Mouse (Mus musculus) lung, embryonic 14.5 days (tissue): Measurements from ENCODE around the gene Stpg1. TPM values are rescaled to one million over a fixed set of nuclear protein-coding genes. Genes with fewer than 3 reads are reported as not detected.
A peak's percentile ranks its signal among the peaks of the same experiment; 100 is the strongest.

Source experiments
- ATAC-seq: fragments of 200-750 bp; cut with Nextera tagmentation; 2 replicates; pipeline ENCODE4 v1.8.0; 2017; ENCODE audit warnings: mild to moderate bottlenecking, moderate TSS enrichment, moderate library complexity; ENCODE audit not compliant: insufficient read depth
- DNase-seq: peaks from one replicate; pipeline ENCODE4 v3.0.0-alpha.2; 2015
- H3K27ac ChIP-seq: fragments of 300-500 bp; sonication (generic); 2 replicates; pipeline ENCODE4 v1.5.1; 2014; ENCODE audit warnings: low read depth, mild to moderate bottlenecking, moderate library complexity
- H3K27me3 ChIP-seq: fragments of 300-500 bp; sonication (generic); 2 replicates; pipeline ENCODE4 v1.6.1; 2014; ENCODE audit warnings: low read length, control low read depth; ENCODE audit not compliant: insufficient read depth
- H3K36me3 ChIP-seq: fragments of 300-500 bp; sonication (generic); 2 replicates; pipeline ENCODE4 v1.6.1; 2014; ENCODE audit warnings: control low read depth; ENCODE audit not compliant: insufficient read depth
- H3K4me1 ChIP-seq: fragments of 300-500 bp; sonication (generic); 2 replicates; pipeline ENCODE4 v1.6.1; 2014; ENCODE audit warnings: antibody characterized with exemption, control low read depth; ENCODE audit not compliant: insufficient read depth
- H3K4me2 ChIP-seq: fragments of 300-500 bp; sonication (generic); 2 replicates; pipeline ENCODE4 v1.6.1; 2014; ENCODE audit warnings: mild to moderate bottlenecking
- H3K4me3 ChIP-seq: fragments of 300-500 bp; sonication (generic); 2 replicates; pipeline ENCODE4 v1.5.1; 2014; ENCODE audit warnings: low read depth, low read length
- H3K9ac ChIP-seq: fragments of 300-500 bp; sonication (generic); 2 replicates; pipeline ENCODE4 v1.6.1; 2014
- H3K9me3 ChIP-seq: fragments of 300-500 bp; sonication (generic); 2 replicates; pipeline ENCODE4 v1.6.1; 2016; ENCODE audit warnings: low read depth, low read length, control low read depth
- CTCF ChIP-seq: IDR thresholded peaks from 2 replicates; pipeline ENCODE4 v1.5.1; 2016; ENCODE audit warnings: antibody characterized with exemption, low read depth
- WGBS: fragments of 180-500 bp; shearing (Covaris S2); extraction: QIAGEN DNeasy Blood & Tissue Kit; methylation state at CpG from one replicate; pipeline ENCODE4 v1.1.7; 2014; 5-methylcytosine and 5-hydroxymethylcytosine counted together
- polyA plus RNA-seq: library from polyadenylated mRNA; unstranded; fragments of >200 nt; fragmentation: Nextera tagmentation; extraction: Ambion mirVana; gene quantifications from 2 replicates; pipeline ENCODE4 v1.2.1, GENCODE M21; 2014

The Stpg1 gene
- polyA plus RNA-seq, 1 experiment from 2014 or later: 0.29 TPM

DNA sequence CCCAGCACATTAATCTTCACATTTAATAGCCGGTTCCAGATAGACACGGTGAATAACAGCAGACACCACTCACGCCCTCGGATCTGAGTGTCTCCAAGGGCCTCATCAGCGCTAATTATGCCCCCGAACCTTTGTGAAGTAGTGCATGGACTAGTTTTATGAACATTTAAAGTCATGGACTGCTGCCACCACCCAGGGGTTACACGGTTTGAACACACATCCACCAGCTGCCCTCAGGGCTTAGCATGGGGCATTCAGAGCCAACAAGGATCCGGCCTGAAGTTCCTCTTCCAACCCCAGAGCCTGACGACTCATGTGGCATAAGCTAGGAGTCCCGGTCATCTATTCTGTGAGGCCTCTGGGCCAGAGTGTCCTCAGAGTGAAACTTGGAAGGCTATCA lies 9.5 kb upstream of the Stpg1 start:
- H3K9ac ChIP-seq: no peak overlapping the region
- no peak overlapping the region for H3K27ac ChIP-seq
- ATAC-seq (no peak), DNase-seq (no peak)
- H3K36me3 ChIP-seq: no peaks in the 10 kb centered on the region; the same call in 1 of the 2 replicates
- TF ChIP-seq CTCF: no peak
- no peaks in the 10 kb centered on the region for H3K4me1 ChIP-seq
- no peaks in the 10 kb centered on the region for H3K9me3 ChIP-seq
- H3K4me3 ChIP-seq: no peak overlapping the region
- no peaks in the 10 kb centered on the region for H3K27me3 ChIP-seq
- 55% methylated on average over 10 of the region's 10 CpGs for WGBS
- H3K4me2 ChIP-seq: no peak overlapping the region

GRCm38 (mm10) chr4:135486352-135486751 lies 8.2 kb upstream of the Stpg1 start:
- TF ChIP-seq CTCF: no peak
- no peak overlapping the region for H3K9ac ChIP-seq
- H3K4me3 ChIP-seq: no peak overlapping the region
- DNase-seq: no peak
- no peak overlapping the region for H3K4me2 ChIP-seq
- no peaks in the 10 kb centered on the region for H3K27me3 ChIP-seq
- H3K9me3 ChIP-seq: no peaks in the 10 kb centered on the region
- 87% methylated on average over 11 of the region's 11 CpGs for WGBS
- no peaks in the 10 kb centered on the region; the same call in 1 of the 2 replicates for H3K36me3 ChIP-seq
- no peaks in the 10 kb centered on the region for H3K4me1 ChIP-seq
- ATAC-seq: no peak
- H3K27ac ChIP-seq: no peak overlapping the region

GRCm38 (mm10) chr4:135489256-135489655 lies 5.3 kb upstream of the Stpg1 start:
- Histone ChIP-seq H3K4me2 (no peak overlapping the region), H3K9ac (no peak overlapping the region), H3K36me3 (no peaks in the 10 kb centered on the region; the same call in 1 of the 2 replicates), H3K27me3 (no peaks in the 10 kb centered on the region), H3K4me1 (no peaks in the 10 kb centered on the region), H3K9me3 (no peaks in the 10 kb centered on the region), H3K4me3 (no peak overlapping the region), H3K27ac (no peak overlapping the region)
- ATAC-seq (no peak), DNase-seq (no peak)
- no peak for TF ChIP-seq CTCF
- 83% methylated on average over 7 of the region's 7 CpGs for WGBS

GRCm38 (mm10) chr4:135493271-135493670 lies 1.3 kb upstream of the Stpg1 start:
- no peak for TF ChIP-seq CTCF
- no peak overlapping the region; the same call in 1 of the 2 replicates for H3K9ac ChIP-seq
- H3K27ac ChIP-seq: 0 out of 2 replicates have a peak overlapping the region, but pooled peaks have one; percentile 25

GRCm38 (mm10) chr4:135493691-135494520 lies 684 bp upstream of the Stpg1 start:
- 2% methylated on average over 33 of the region's 33 CpGs for WGBS
- peak overlapping the region; percentile 65 for H3K4me3 ChIP-seq
- H3K27me3 ChIP-seq: no peaks in the 10 kb centered on the region
- H3K36me3 ChIP-seq: no peaks in the 10 kb centered on the region; the same call in 1 of the 2 replicates
- H3K4me2 ChIP-seq: peak overlapping the region; percentile 95
- H3K27ac ChIP-seq: peak overlapping the region; percentile 45; the same call in 1 of the 2 replicates
- no peaks in the 10 kb centered on the region for H3K9me3 ChIP-seq
- peak; percentile 44 for TF ChIP-seq CTCF
- peak overlapping the region; percentile 50 for H3K9ac ChIP-seq
- H3K4me1 ChIP-seq: no peaks in the 10 kb centered on the region
- ATAC-seq (no peak), DNase-seq (peak; percentile 78)

More at GRCm38 (mm10) chr4:135493271-135493670, 1.3 kb upstream of the Stpg1 start:
- Histone ChIP-seq H3K4me1 (no peaks in the 10 kb centered on the region), H3K4me2 (peak overlapping the region; percentile 95), H3K9me3 (no peaks in the 10 kb centered on the region), H3K27me3 (no peaks in the 10 kb centered on the region), H3K36me3 (no peaks in the 10 kb centered on the region; the same call in 1 of the 2 replicates), H3K4me3 (peak overlapping the region; percentile 65)
- DNase-seq (no peak), ATAC-seq (no peak)
- 45% methylated on average over 4 of the region's 4 CpGs for WGBS

DNA sequence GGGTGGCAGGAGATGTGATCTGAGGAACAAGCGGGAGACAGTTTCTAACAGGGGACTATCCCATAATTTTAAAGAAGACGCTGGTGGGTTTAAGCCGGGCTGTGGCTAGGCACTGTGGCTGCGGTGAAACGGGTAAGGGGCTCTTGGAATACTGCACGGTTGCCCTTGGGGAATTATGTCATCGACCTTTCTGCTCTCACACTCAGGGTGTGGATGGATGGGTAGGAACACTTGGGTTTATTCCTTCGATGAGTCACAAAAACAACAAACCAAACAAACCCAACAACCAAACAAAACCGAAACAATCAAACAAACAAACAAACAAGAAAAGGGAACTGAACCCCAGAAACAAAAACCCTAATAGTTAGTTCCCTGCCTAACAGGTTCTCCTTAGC lies 804 bp downstream of the Stpg1 start:
- Histone ChIP-seq H3K27me3 (no peaks in the 10 kb centered on the region), H3K4me1 (no peaks in the 10 kb centered on the region), H3K4me2 (peak overlapping the region; percentile 95), H3K36me3 (no peaks in the 10 kb centered on the region), H3K4me3 (peak overlapping the region; percentile 65), H3K9ac (peak overlapping the region; percentile 55; the same call in 1 of the 2 replicates), H3K9me3 (no peaks in the 10 kb centered on the region), H3K27ac (0 out of 2 replicates have a peak overlapping the region, but pooled peaks have one; percentile 60)
- DNase-seq (no peak), ATAC-seq (no peak)
- WGBS: 16% methylated on average over 9 of the region's 9 CpGs
- TF ChIP-seq CTCF: no peak

DNA sequence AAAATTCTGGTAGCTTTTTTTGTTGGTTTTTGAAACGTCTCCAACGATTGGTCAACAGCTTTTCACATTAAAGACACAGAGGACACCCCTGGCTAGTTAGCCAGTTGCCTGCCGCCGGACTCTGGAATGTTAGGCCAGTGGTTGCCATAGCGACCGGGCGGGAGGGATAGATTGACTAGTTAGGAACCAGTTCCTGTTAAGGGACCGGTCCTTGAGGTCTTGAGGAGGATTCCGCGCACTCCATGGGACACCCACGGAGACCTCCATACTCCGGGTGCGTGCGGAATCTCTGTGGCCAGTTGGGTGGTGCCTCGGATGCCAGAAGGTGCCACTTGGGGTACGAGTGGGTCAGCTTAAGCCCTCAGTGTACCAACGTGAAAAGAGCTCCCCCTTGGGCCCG lies 1.2 kb downstream of the Stpg1 start:
- no peaks in the 10 kb centered on the region for H3K4me1 ChIP-seq
- H3K4me2 ChIP-seq: peak overlapping the region; percentile 95
- H3K27me3 ChIP-seq: no peaks in the 10 kb centered on the region
- H3K27ac ChIP-seq: no peak overlapping the region
- no peak overlapping the region for H3K9ac ChIP-seq
- no peaks in the 10 kb centered on the region for H3K36me3 ChIP-seq
- DNase-seq (peak; percentile 83), ATAC-seq (no peak)
- H3K4me3 ChIP-seq: peak overlapping the region; percentile 65; the same call in 1 of the 2 replicates
- no peak for TF ChIP-seq CTCF
- H3K9me3 ChIP-seq: no peaks in the 10 kb centered on the region
- 16% methylated on average over 18 of the region's 18 CpGs for WGBS
